Mouse (Mus musculus) CH12.LX (cell line): ENCODE measurements at regions not wholly inside any gene's neighbourhood (a gene's known extent, or its start where the extent isn't known, plus 50 kb on each side); places are given as distances from the start of the nearest gene placed in this dataset.

Experiments used
- DNase-seq: peaks from one replicate; pipeline ENCODE4 v3.0.0-alpha.2; 2013; ENCODE audit errors: extremely low read depth
- H3K27ac ChIP-seq: 2 replicates; pipeline ENCODE4 v1.5.1; 2012; ENCODE audit warnings: low read depth, mild to moderate bottlenecking, control low read depth, moderate library complexity; ENCODE audit not compliant: insufficient read depth
- H3K27me3 ChIP-seq: replicated peaks from 2 replicates; pipeline ENCODE3; 2012; ENCODE audit warnings: inconsistent platforms
- H3K36me3 ChIP-seq, 2 experiments: replicated peaks in 1 of 2; 2 replicates each; pipeline versions ENCODE3 to v1.6.1; 2012; ENCODE audit warnings: inconsistent platforms in 1 of 2, low read length in 1 of 2, mild to moderate bottlenecking in 1 of 2, mixed read lengths in 1 of 2, moderate library complexity in 1 of 2; ENCODE audit not compliant: control insufficient read depth in 1 of 2, insufficient read depth in 1 of 2
- H3K4me1 ChIP-seq, 2 experiments: 2 replicates each; pipeline ENCODE4 v1.6.1; 2012; ENCODE audit warnings: inconsistent platforms in 1 of 2, moderate library complexity in 1 of 2; ENCODE audit not compliant: insufficient read depth in 2 of 2, control insufficient read depth in 1 of 2
- H3K4me2 ChIP-seq: 2 replicates; pipeline ENCODE4 v1.6.1; 2012; ENCODE audit warnings: low read depth, mild to moderate bottlenecking, control low read depth; ENCODE audit not compliant: poor library complexity, insufficient read depth, severe bottlenecking
- H3K4me3 ChIP-seq, 3 experiments: fragments of 150-350 bp in 1 of 3; sonication (generic) in 1 of 3; replicated peaks in 1 of 3; 2 replicates each; pipeline versions ENCODE3 to v1.5.1; 2011 to 2012; ENCODE audit warnings: low read depth in 2 of 3, low read length in 2 of 3, mild to moderate bottlenecking in 2 of 3, moderate library complexity in 2 of 3, control low read depth in 1 of 3, improper control_type of control experiment in 1 of 3, inconsistent platforms in 1 of 3, mixed read lengths in 1 of 3; ENCODE audit not compliant: poor library complexity in 1 of 3
- H3K79me2 ChIP-seq: replicated peaks from 2 replicates; pipeline ENCODE4 v1.6.1; 2012; ENCODE audit warnings: mild to moderate bottlenecking, moderate library complexity; ENCODE audit not compliant: control insufficient read depth, poor library complexity, insufficient read depth, severe bottlenecking; ENCODE audit errors: extremely low read depth
- H3K9ac ChIP-seq: 2 replicates; pipeline ENCODE4 v1.6.1; 2012; ENCODE audit warnings: low read depth, mild to moderate bottlenecking, control low read depth, moderate library complexity; ENCODE audit not compliant: insufficient read depth
- H3K9me3 ChIP-seq: replicated peaks from 2 replicates; pipeline ENCODE3; 2012; ENCODE audit warnings: low read length, inconsistent platforms, mixed read lengths
- BHLHE40 ChIP-seq: IDR thresholded peaks from 2 replicates; pipeline ENCODE4 v1.6.1; 2011; ENCODE audit warnings: mild to moderate bottlenecking, low read depth, low read length, improper control_type of control experiment
- CHD1 ChIP-seq: IDR thresholded peaks from 2 replicates; pipeline ENCODE4 v1.6.1; 2012; ENCODE audit warnings: low read depth, low read length, improper control_type of control experiment, inconsistent platforms
- E2F4 ChIP-seq: IDR thresholded peaks from 2 replicates; pipeline ENCODE4 v1.6.1; 2011; ENCODE audit warnings: low read depth, low read length, improper control_type of control experiment; ENCODE audit not compliant: insufficient replicate concordance
- ELF1 ChIP-seq: IDR thresholded peaks from 2 replicates; pipeline ENCODE4 v1.6.1; 2014; ENCODE audit warnings: low read depth, mild to moderate bottlenecking, inconsistent platforms, low read length, improper control_type of control experiment
- EP300 ChIP-seq: IDR thresholded peaks from 2 replicates; pipeline ENCODE4 v1.6.1; 2011; ENCODE audit warnings: low read length, improper control_type of control experiment
- GABPA ChIP-seq: IDR thresholded peaks from 2 replicates; pipeline ENCODE4 v1.6.1; 2012; ENCODE audit warnings: low read depth, low read length, improper control_type of control experiment, inconsistent platforms; ENCODE audit not compliant: insufficient replicate concordance
- HCFC1 ChIP-seq: IDR thresholded peaks from 2 replicates; pipeline ENCODE4 v1.6.1; 2012; ENCODE audit warnings: low read depth, mild to moderate bottlenecking, inconsistent platforms, low read length, improper control_type of control experiment
- JUN ChIP-seq: IDR thresholded peaks from 2 replicates; pipeline ENCODE4 v1.6.1; 2011; ENCODE audit warnings: low read depth, mild to moderate bottlenecking, low read length, improper control_type of control experiment, moderate library complexity; ENCODE audit not compliant: insufficient read depth
- KAT2A ChIP-seq: IDR thresholded peaks from 2 replicates; pipeline ENCODE4 v1.6.1; 2012; ENCODE audit warnings: low read length, improper control_type of control experiment, inconsistent platforms; ENCODE audit not compliant: insufficient replicate concordance
- MAX ChIP-seq: IDR thresholded peaks from 2 replicates; pipeline ENCODE4 v1.6.1; 2011; ENCODE audit warnings: low read length, improper control_type of control experiment
- MAZ ChIP-seq: IDR thresholded peaks from 2 replicates; pipeline ENCODE4 v1.6.1; 2012; ENCODE audit warnings: low read depth, mild to moderate bottlenecking, inconsistent platforms, low read length, improper control_type of control experiment, moderate library complexity
- MEF2A ChIP-seq: IDR thresholded peaks from 2 replicates; pipeline ENCODE4 v1.6.1; 2014; ENCODE audit warnings: low read depth, mild to moderate bottlenecking, inconsistent platforms, low read length, improper control_type of control experiment, borderline replicate concordance
- MYC ChIP-seq: IDR thresholded peaks from 2 replicates; pipeline ENCODE4 v1.6.1; 2011; ENCODE audit warnings: low read depth, mild to moderate bottlenecking, improper control_type of control experiment, low read length
- NRF1 ChIP-seq: IDR thresholded peaks from 2 replicates; pipeline ENCODE4 v1.6.1; 2014; ENCODE audit warnings: low read depth, mild to moderate bottlenecking, inconsistent platforms, low read length, improper control_type of control experiment, moderate library complexity
- PAX5 ChIP-seq: IDR thresholded peaks from 2 replicates; pipeline ENCODE4 v1.6.1; 2012; ENCODE audit warnings: low read length, inconsistent platforms, mixed read lengths
- POLR2A ChIP-seq: IDR thresholded peaks from 2 replicates; pipeline ENCODE4 v1.6.1; 2011; ENCODE audit warnings: low read depth, mild to moderate bottlenecking, improper control_type of control experiment, low read length
- POLR2AphosphoS2 ChIP-seq: IDR thresholded peaks from 2 replicates; pipeline ENCODE4 v1.6.1; 2011; ENCODE audit warnings: low read depth, low read length, improper control_type of control experiment
- SMC3 ChIP-seq: IDR thresholded peaks from 2 replicates; pipeline ENCODE4 v1.6.1; 2011; ENCODE audit warnings: low read depth, low read length, improper control_type of control experiment
- TBP ChIP-seq: conservative IDR thresholded peaks from 2 replicates; pipeline ENCODE4 v1.6.1; 2011; ENCODE audit warnings: low read depth, low read length, improper control_type of control experiment
- USF1 ChIP-seq: IDR thresholded peaks from 2 replicates; pipeline ENCODE4 v1.6.1; 2014; ENCODE audit warnings: low read depth, mild to moderate bottlenecking, inconsistent platforms, low read length, improper control_type of control experiment
- USF2 ChIP-seq: conservative IDR thresholded peaks from 2 replicates; pipeline ENCODE4 v1.6.1; 2011; ENCODE audit warnings: low read depth, low read length, improper control_type of control experiment
- ZC3H11A ChIP-seq: IDR thresholded peaks from 2 replicates; pipeline ENCODE4 v1.6.1; 2012; ENCODE audit warnings: low read depth, mild to moderate bottlenecking, inconsistent platforms, low read length, improper control_type of control experiment
- dilution Hi-C: fragments of 300-500 bp; cut with MboI; formaldehyde crosslinking; loops from 2 replicates; pipeline ENCODE4 v1.14.3; 2020; ENCODE audit warnings: low sequenced_read_pairs; ENCODE audit not compliant: extremely low pct_unique_long_range_greater_than_20kb, extremely low pct_ligation_motif_present
- in situ Hi-C: fragments of 300-500 bp; cut with MboI; formaldehyde crosslinking; loops from 3 replicates; pipeline ENCODE4 v1.14.3; 2019; ENCODE audit warnings: low sequenced_read_pairs, low pct_ligation_motif_present, low pct_unique_long_range_greater_than_20kb, mixed read lengths

DNA sequence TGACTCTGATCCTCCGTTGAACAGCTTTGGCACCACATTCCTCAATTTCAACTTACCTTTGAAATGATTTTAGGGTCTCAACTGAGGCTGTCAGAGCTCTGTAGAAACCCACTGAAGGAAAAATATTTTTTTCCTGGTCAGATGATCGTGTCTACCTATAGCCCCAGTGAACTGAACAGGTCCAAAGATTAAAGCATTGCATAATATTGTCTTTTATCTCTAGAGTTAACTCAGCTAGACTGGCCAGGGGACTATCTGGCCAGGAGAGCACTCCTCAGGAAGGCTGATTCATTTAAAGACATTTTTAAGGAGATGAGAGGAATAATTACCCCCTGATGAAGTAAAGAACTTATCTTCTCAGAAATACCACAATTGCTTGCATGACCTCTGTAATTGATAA is 942.1 kb downstream of the Adgrl2 start:
- H3K4me2 ChIP-seq = no peak overlapping the region
- H3K4me3 ChIP-seq = no peak overlapping the region
- no peaks in the 10 kb centered on the region for H3K36me3 ChIP-seq
- no peaks in the 10 kb centered on the region for H3K9me3 ChIP-seq
- in situ Hi-C loops = no loop called here
- dilution Hi-C loops = no loop called here
- H3K4me1 ChIP-seq = no peaks in the 10 kb centered on the region
- TF ChIP-seq JUN = no peak
- no peak for TF ChIP-seq MEF2A
- no peak for TF ChIP-seq NRF1
- no peak for TF ChIP-seq POLR2A
- no peak for TF ChIP-seq KAT2A
- TF ChIP-seq BHLHE40 = no peak
- no peak for TF ChIP-seq CHD1
- no peaks in the 10 kb centered on the region for H3K27me3 ChIP-seq
- no peak overlapping the region for H3K27ac ChIP-seq
- H3K9ac ChIP-seq = no peak overlapping the region
- H3K79me2 ChIP-seq = no peaks in the 10 kb centered on the region
- DNase-seq = no peak

DNA sequence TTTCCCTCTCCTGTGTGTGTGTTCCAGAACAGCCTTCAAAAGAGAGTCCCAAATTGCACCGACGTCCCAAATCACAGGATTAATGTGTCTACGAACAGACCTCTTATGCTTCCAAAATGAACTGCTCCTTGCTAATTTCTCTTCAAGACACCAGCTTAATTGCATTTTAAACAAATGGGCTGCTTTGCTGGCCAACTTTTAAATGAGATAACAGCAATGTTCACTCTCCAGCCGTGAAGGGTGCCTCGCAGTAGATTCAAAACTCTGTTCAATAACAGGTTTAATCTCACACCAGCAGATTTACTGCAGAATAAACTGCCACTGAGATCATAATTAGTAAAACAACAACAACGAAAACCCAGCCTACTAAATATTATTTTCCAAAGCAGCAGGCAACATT is 957.8 kb downstream of the Adgrl2 start:
- Histone ChIP-seq H3K4me1 (peaks cover 0 to 5% of the 10 kb centered on the region in 2 experiments; a peak in 2 of 4 replicates), H3K79me2 (no peaks in the 10 kb centered on the region), H3K4me2 (no peak overlapping the region), H3K9ac (no peak overlapping the region), H3K27me3 (no peaks in the 10 kb centered on the region), H3K9me3 (no peaks in the 10 kb centered on the region), H3K36me3 (no peaks in the 10 kb centered on the region), H3K27ac (no peak overlapping the region), H3K4me3 (no peak overlapping the region)
- no peak for TF ChIP-seq EP300
- TF ChIP-seq POLR2AphosphoS2 = no peak
- no peak for TF ChIP-seq POLR2A
- no peak for TF ChIP-seq TBP
- no peak for TF ChIP-seq ELF1
- TF ChIP-seq MAX = no peak
- no peak for TF ChIP-seq PAX5
- no peak for TF ChIP-seq MYC
- no peak for TF ChIP-seq SMC3
- TF ChIP-seq E2F4 = no peak
- TF ChIP-seq USF2 = no peak
- no peak for TF ChIP-seq ZC3H11A
- TF ChIP-seq USF1 = no peak
- TF ChIP-seq HCFC1 = no peak
- no peak for TF ChIP-seq MAZ
- TF ChIP-seq GABPA = no peak
- in situ Hi-C loops = no loop called here
- no peak for DNase-seq
- dilution Hi-C loops = no loop called here
